Mouse (Mus musculus) heart, postnatal 10 days (tissue): ENCODE measurements around the gene Tmem19. TPM values are rescaled to one million over a fixed set of nuclear protein-coding genes. Genes with fewer than 3 reads are reported as not detected.
"Not testable (repeated sequence)": the region's sequence is repeated elsewhere in the genome, so short reads cannot be mapped to it uniquely, and the experiment has no call there.

Experiments used
- DNase-seq, 2 experiments: peaks; one replicate each; pipeline ENCODE4 v3.0.0; 2021
- intact Hi-C: fragments of 180-260 bp; cut with DNase I; formaldehyde crosslinking; loops from one replicate; pipeline ENCODE4 v1.15.1; 2025
- total RNA-seq, 2 experiments: library from RNA; stranded (reverse); gene quantifications; 2 replicates each; pipeline ENCODE4 v1.2.3; 2021

The Tmem19 gene
- total RNA-seq, 2 experiments from 2014 or later: 16.0 to 20.7 TPM

- intact Hi-C loops: no loop called here
- no peak for DNase-seq
Observed at GRCm38 (mm10) chr10:115350810-115351397, 11.4 kb downstream of the Tmem19 start.

GRCm38 (mm10) chr10:115349509-115349908, 12.8 kb downstream of the Tmem19 start:
- no peak for DNase-seq
- intact Hi-C loops: no loop called here

- intact Hi-C loops: no loop called here
- DNase-seq: no peak
Observed at GRCm38 (mm10) chr10:115349029-115349428, 13.3 kb downstream of the Tmem19 start.

DNA sequence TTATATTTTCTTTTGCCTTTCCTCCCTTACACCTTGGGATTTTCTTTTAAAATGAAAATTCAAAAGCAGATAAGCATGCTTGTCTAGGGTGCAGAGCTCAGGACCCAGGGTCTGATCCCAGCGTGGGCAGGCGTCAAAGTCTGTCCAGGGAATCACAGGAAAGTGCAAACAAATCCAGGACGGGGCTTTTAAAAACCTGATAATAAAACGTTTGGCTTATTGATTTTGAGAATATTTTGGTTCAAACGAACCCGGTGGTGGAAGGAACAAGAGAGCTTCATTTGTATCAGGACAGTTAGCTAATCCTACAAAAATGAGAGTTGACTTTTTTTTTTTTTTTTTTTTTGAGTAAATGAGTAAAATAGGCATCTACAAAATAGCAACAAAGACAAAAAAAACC, 14.2 kb downstream of the Tmem19 start:
- no peak for DNase-seq
- intact Hi-C loops: no loop called here

DNA sequence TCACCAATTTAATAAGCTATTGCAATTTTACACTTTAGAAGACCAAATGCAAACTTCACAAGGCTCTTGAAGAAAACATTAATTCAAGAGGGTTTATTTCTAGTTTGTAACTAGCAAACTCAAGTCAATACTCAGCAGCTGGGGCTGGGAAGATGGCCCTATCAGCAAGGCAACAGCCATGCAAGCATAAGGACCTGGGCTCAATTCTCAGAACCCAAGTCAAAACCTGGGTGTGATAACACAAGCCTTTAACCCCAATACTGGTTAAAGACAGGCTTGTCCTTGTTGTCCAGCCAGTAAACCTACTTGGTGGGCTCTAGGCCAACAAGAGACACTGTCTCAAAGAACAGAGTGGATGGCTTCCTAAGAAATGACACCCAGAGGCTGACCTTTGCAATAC, 15.9 kb downstream of the Tmem19 start:
- DNase-seq: no peak
- intact Hi-C loops: no loop called here

- no peak for DNase-seq
Observed at GRCm38 (mm10) chr10:115342771-115343425, 19.4 kb downstream of the Tmem19 start.

GRCm38 (mm10) chr10:115339820-115340328, 22.4 kb downstream of the Tmem19 start:
- intact Hi-C loops: no loop called here
- DNase-seq: no peak

More at GRCm38 (mm10) chr10:115342771-115343425, 19.4 kb downstream of the Tmem19 start:
- intact Hi-C loops: no loop called here

DNA sequence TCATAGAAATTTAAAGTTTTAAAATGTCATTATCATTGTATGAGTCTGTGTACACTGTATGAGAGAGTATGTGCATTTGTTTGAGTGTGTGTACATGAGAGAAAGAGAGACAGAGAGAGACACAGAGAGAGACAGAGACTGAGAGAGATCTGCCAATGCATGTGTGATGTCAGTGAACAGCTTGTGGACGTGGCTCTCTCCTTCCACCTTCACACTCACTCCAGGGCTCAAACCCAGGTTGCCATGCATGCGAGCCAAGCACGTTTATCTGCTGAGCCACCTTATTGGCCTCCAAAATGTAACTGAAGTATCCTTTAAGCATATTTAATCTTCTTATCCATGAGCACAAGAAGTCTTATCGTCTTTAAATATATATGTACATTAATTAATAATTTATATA, 25.4 kb downstream of the Tmem19 start:
- intact Hi-C loops: no loop called here

DNA sequence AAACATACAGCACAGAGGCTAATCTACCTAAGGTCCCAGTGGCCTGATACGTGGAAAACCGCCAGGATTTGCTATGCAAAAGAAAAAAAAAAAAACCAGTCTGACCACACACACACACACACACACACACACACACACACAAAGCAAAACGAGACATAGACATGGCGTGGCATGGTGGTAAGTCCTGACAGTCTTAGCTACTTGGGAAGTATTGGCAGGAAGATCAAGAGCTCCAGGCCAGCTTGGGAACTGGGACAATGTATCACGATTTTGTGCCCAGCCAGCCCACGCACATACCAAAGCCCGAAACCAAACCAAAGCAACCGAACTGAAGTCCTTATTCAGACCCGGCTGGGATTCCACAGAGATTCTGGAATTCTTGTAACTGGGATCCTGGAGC, 28.8 kb downstream of the Tmem19 start:
- intact Hi-C loops: no loop called here
- DNase-seq: peak in 1 of 2 experiments; percentile 23

More for the DNA sequence above, 25.4 kb downstream of the Tmem19 start:
- DNase-seq: no peak

- intact Hi-C loops: no loop called here
- no peak for DNase-seq
Observed at GRCm38 (mm10) chr10:115332997-115333396, 29.3 kb downstream of the Tmem19 start.

GRCm38 (mm10) chr10:115332420-115332952, 29.8 kb downstream of the Tmem19 start:
- intact Hi-C loops: no loop called here
- DNase-seq: peak in 1 of 2 experiments; percentile 22

- intact Hi-C loops: no loop called here
Observed at GRCm38 (mm10) chr10:115329010-115329530, 33.2 kb downstream of the Tmem19 start.

DNA sequence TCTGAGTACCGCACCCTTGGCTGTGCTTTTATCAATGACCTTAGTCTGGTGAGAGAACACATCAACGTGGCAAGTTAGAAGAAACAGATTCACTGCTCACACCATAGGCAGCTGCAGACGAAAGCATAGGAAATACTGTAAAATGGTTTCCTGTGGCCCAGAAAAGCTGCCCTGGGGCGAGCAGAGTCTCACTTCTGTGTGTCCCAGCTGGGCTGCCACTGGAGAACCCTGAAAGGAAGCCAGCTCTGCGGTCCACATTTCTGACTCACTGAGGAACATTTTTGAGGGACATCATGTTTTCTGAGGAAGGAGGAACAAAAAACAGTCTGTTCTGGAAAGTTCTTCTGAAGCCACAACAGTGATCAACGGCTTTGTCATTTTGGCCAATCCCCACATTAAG, 33.8 kb downstream of the Tmem19 start:
- DNase-seq: peak; percentile 55 to 56

More at GRCm38 (mm10) chr10:115329010-115329530, 33.2 kb downstream of the Tmem19 start:
- DNase-seq: no peak

DNA sequence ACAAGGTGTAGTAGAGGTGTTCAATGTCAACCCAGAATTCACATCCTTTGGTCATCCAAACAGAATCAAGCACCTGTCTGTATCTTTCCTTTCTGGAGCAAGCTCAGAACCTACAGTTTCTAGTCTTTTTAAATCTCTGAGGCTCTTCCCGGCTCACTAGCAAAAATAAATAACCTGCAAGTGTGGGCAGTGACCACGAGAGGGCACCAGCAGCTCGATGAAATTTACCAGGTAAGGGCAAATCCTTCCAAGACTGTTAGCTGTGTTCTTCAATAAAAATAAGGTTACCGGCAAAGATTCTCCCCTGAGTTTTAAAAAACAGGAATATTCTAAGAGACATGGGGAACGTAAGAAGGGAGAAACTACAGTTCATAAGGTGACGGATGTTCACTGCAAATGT, 39.0 kb downstream of the Tmem19 start:
- intact Hi-C loops: loop anchor here (1.0 to 5.0 kb wide), 2 partner anchors 79 to 294 kb away; no protein-coding TSS in a partner anchor
- peak; percentile 78 to 85 for DNase-seq

More for the DNA sequence above, 33.8 kb downstream of the Tmem19 start:
- intact Hi-C loops: no loop called here

GRCm38 (mm10) chr10:115321317-115322035, 40.8 kb downstream of the Tmem19 start:
- DNase-seq: no peak
- intact Hi-C loops: loop anchor here (5.0 kb wide), 1 partner anchor 81 kb away; no protein-coding TSS in a partner anchor

GRCm38 (mm10) chr10:115318388-115318787, 43.9 kb downstream of the Tmem19 start:
- intact Hi-C loops, DNase-seq: not testable (repeated sequence)

DNA sequence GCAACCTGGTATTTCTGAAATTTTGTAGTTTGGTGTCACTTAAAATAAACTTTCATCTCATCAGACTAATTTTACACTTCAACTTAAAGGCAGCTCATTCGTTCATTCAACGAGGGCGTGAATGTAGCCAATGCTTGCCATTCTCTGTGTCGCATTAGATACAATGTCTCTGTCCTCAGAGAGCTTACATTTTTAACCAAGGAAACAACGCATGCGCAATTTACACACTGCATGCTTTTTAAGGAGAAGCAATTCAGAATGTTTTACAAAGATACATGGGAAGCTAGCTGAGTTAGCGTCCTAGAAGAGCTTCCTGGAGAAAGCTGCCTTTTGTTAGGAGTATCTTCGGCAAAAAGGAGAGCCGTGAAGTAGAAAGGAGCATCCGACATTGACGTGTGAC, 46.0 kb downstream of the Tmem19 start:
- intact Hi-C loops: no loop called here
- DNase-seq: no peak

DNA sequence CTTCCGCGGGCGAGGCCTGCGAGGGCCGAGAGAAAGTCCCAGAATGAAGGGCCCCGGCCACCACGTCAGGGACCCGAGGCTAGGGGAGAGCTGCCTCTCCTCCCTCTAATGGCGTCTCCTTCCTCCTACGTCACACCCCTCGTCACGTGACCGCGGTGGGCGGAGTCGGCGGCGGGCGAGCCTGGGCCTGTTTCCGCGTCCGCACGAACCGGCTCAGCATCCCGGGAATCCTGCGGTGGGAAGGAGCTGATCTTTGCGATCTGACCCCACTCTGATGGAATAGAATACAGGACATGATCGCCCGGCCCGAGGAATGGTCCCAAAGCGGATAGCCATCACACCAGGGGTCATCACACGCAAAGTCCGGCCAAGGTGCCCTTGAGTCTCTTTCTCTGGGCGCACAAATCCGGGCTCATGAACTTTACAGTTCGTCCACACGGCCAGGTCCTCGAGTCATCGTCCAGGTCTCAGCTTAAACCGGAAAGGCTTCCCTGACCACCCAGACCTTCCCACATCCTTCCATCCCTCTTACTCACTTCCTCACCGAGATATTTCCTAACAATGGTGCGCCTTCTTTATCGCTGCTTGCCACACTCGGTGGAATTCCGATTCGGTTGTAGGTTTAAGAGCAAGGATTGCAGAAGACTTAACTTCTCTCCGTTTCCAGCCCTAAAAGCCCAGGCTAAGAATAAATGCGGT, 46.7 kb downstream of the Tmem19 start, which contains the start of gene Rab21:
Gene Rab21, minus strand, starts transcription at position 122 of the 699 bp plus-strand sequence.
- intact Hi-C loops: loop anchor here (2.0 kb wide), 1 partner anchor 69 kb away; the partner anchor contains the start of genes Thap2 and Zfc3h1
- DNase-seq: peak; percentile 99 to 100

DNA sequence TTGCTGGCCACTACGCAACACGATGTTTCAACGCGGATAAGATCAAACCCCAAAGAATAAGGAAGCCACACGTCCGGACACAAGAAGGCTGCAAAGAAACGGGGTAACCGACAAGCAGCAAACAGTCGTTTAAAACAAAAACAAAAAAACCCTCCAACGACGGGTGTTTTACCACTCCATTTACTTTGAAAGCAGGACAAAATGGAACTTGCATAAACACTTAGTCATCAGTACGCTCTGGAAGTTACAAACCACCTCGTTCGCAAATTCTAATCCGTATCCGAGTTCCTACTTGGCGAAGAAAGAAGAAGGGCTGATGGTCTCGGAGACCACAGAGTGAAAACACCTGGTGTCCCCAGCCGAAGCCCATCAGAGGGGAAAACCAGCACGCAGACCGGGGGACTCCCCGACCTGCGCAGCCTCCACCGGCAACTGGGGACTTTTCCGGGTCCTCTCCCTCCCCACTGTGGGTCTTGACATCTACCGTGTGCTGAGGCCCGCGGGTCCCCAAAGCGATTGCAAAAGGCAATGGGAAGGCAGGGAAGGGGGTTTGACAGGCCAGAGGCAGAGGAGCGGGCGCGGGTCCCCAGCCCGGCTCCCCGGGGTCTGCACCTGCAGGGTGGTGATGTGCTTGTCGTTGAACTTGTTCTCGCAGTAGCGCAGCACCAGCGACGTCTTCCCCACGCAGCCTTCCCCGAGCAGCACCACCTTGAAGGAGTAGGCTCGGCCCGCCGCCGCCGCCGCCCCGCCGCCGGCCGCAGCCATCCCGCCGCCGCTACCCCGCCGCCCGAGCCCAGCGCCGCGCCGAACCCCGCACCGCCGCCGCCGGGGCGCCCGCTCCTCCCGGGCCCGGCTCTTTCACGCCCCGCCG, 47.5 kb downstream of the Tmem19 start:
- intact Hi-C loops: loop anchor here (2.0 to 5.0 kb wide), 2 partner anchors 63 to 70 kb away; partner anchors contain the start of genes Tbc1d15, Thap2 and Zfc3h1
- peak; percentile 61 to 68 for DNase-seq
